Mouse (Mus musculus): ENCODE data around the gene Olfr1028.

- no peak for TF ChIP-seq CTCF (IDR thresholded peaks at IDR 0.05; ENCODE audit: low read depth, low read length)
- TF ChIP-seq EP300 (IDR thresholded peaks at IDR 0.05; ENCODE audit: insufficient read depth, low read depth, low read length), result no peak
- no peak for TF ChIP-seq POLR2A (IDR thresholded peaks at IDR 0.05; ENCODE audit: insufficient read depth, low read length)
These were observed 37.0 kb upstream of the Olfr1028 start for GRCm38 (mm10) chr2:85913197-85913596.

Data from ES-Bruce4 (cell line).